Mouse (Mus musculus): Measurements from ENCODE around the gene Mon2. TPM values are rescaled to one million over a fixed set of nuclear protein-coding genes. Genes with fewer than 3 reads are reported as not detected.

Mon2 gene
- polyA plus RNA-seq, 1 experiment from 2014 or later, result 43.3 TPM

- Histone ChIP-seq H3K36me3 (replicated peaks; ENCODE audit: control insufficient read depth, insufficient read depth) (peaks cover 21% of the 10 kb centered on the region), H3K27ac (no peak overlapping the region), H3K4me1 (replicated peaks; ENCODE audit: control insufficient read depth, insufficient read depth, low read length) (peaks cover 11% of the 10 kb centered on the region), H3K27me3 (ENCODE audit: control insufficient read depth, insufficient read depth, low read length) (no peaks in the 10 kb centered on the region), H3K9me3 (ENCODE audit: control insufficient read depth, low read length) (no peaks in the 10 kb centered on the region), H3K4me3 (replicated peaks; ENCODE audit: low read length) (no peak overlapping the region), H3K4me2 (replicated peaks) (no peak overlapping the region), H3K9ac (no peak overlapping the region)
- ATAC-seq (ENCODE audit: low FRiP score), result no peak
- no peak for DNase-seq (ENCODE audit: low spot score)
- WGBS, result 93% methylated on average over 6 of the region's 6 CpGs
These were observed 85.7 kb downstream of the Mon2 start for GRCm38 (mm10) chr10:122990606-122991005.

DNA sequence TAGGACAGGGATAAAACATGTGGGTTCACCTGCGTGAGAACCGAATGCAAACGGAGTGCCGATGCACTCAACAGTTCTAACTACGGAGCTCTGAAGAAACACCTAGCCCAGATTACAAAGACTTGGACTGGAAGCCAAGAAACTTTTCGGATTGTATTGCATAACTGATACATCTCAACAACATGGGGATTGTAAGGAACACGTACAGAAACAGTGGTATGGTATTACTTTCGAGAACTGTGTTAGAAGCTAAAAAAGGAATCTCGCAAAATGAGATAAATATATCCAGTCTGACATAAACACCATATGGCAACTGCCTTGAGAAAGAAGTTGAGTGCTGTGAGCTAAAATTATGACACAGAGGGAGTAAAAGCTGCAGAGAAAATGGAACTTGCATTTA, 86.4 kb downstream of the Mon2 start:
- H3K4me1 ChIP-seq (replicated peaks; ENCODE audit: control insufficient read depth, insufficient read depth, low read length), result peaks cover 11% of the 10 kb centered on the region
- ATAC-seq (ENCODE audit: low FRiP score) (no peak), DNase-seq (ENCODE audit: low spot score) (no peak)
- H3K27ac ChIP-seq, result no peak overlapping the region
- H3K9ac ChIP-seq, result no peak overlapping the region
- peaks cover 14% of the 10 kb centered on the region for H3K36me3 ChIP-seq (replicated peaks; ENCODE audit: control insufficient read depth, insufficient read depth)
- no peak overlapping the region for H3K4me2 ChIP-seq (replicated peaks)
- H3K27me3 ChIP-seq (ENCODE audit: control insufficient read depth, insufficient read depth, low read length), result no peaks in the 10 kb centered on the region
- 97% methylated on average over 9 of the region's 9 CpGs for WGBS
- no peak overlapping the region for H3K4me3 ChIP-seq (replicated peaks; ENCODE audit: low read length)
- H3K9me3 ChIP-seq (ENCODE audit: control insufficient read depth, low read length), result no peaks in the 10 kb centered on the region

GRCm38 (mm10) chr10:122988372-122988771, 87.9 kb downstream of the Mon2 start:
- no peak for ATAC-seq (ENCODE audit: low FRiP score)
- H3K4me2 ChIP-seq (replicated peaks), result no peak overlapping the region

DNA sequence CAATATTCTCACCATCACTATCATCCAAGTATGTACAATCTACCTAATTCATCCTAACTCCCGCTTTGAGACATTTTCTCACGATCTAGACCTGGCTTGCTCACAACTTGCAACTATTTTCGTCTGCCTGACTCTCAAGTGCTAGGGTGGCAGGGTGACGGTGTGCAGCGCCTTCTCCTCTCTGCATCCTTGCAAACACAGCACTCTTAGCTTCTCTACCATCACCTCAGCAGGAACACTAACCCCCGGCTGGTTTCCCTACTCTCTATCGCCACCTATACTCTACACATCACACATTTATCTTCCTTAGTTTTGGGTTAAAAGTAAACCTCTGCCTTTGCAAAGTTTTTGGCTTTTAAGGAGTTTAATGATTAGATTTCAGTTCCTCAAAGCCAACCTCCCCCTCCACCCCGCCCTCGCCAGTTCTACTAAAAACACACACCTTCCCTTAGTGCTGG, 88.6 kb downstream of the Mon2 start:
- Histone ChIP-seq H3K9ac (peak overlapping the region; percentile 34; the same call in 1 of the 2 replicates), H3K27ac (no peak overlapping the region), H3K4me1 (replicated peaks; ENCODE audit: control insufficient read depth, insufficient read depth, low read length) (peaks cover 28% of the 10 kb centered on the region), H3K36me3 (replicated peaks; ENCODE audit: control insufficient read depth, insufficient read depth) (peaks cover 8% of the 10 kb centered on the region; the same call in 1 of the 2 replicates), H3K4me2 (replicated peaks) (peak overlapping the region; percentile 29; the same call in 1 of the 2 replicates), H3K9me3 (ENCODE audit: control insufficient read depth, low read length) (no peaks in the 10 kb centered on the region), H3K4me3 (replicated peaks; ENCODE audit: low read length) (no peak overlapping the region), H3K27me3 (ENCODE audit: control insufficient read depth, insufficient read depth, low read length) (no peaks in the 10 kb centered on the region)
- WGBS, result 29% methylated on average over 9 of the region's 9 CpGs
- no peak for ATAC-seq (ENCODE audit: low FRiP score)
- DNase-seq (ENCODE audit: low spot score), result peak; percentile 62

More at GRCm38 (mm10) chr10:122988372-122988771, 87.9 kb downstream of the Mon2 start:
- Histone ChIP-seq H3K4me1 (replicated peaks; ENCODE audit: control insufficient read depth, insufficient read depth, low read length) (peaks cover 21% of the 10 kb centered on the region), H3K27me3 (ENCODE audit: control insufficient read depth, insufficient read depth, low read length) (no peaks in the 10 kb centered on the region), H3K9me3 (ENCODE audit: control insufficient read depth, low read length) (no peaks in the 10 kb centered on the region), H3K4me3 (replicated peaks; ENCODE audit: low read length) (no peak overlapping the region), H3K9ac (no peak overlapping the region), H3K27ac (no peak overlapping the region), H3K36me3 (replicated peaks; ENCODE audit: control insufficient read depth, insufficient read depth) (peaks cover 8% of the 10 kb centered on the region)
- 86% methylated on average over 7 of the region's 7 CpGs for WGBS
- no peak for DNase-seq (ENCODE audit: low spot score)

DNA sequence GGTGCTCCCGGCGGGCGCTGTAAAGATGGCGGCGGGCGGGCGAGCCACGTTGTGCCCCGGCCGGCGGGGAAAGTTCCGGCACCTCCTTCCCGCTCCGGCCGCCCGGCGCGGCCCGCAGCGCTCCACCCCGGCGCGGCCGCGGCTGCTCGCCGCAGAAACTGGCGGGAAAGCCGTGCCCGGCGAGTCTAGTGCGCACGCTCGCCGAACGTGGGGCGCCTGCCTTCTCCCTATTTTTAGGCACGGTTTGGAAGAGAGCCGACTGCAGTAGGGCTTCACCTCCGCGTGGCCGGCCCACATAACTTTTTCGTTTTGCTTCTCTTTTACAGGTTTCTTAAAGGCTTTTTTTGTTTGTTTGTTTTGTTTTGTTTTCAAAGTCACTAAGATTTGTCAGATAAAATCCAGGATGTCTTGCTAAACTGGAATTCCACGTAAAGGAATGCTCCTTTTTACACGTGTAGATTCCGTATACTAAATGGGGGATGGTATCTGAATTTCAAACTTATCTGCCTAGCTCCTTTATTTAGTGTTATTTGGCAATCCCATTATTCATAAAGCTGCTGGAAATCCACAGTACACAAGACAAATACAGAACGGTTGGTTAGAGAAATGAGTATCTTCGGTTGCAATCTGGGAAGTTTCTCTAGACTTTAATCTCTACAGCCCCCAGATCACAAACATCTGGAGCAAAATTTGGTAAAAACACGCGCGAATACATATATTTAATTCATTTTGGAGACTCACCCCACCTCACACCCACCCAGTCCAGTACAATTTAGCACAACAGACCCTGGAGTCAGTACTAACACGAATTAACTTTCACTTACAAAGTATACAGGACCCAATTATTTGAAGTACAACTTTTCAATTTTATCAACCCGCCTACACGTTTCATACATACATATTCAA, 89.7 kb downstream of the Mon2 start:
- Histone ChIP-seq H3K27ac (peak overlapping the region; percentile 99), H3K9me3 (ENCODE audit: control insufficient read depth, low read length) (no peaks in the 10 kb centered on the region), H3K4me1 (replicated peaks; ENCODE audit: control insufficient read depth, insufficient read depth, low read length) (peaks cover 28% of the 10 kb centered on the region), H3K4me3 (replicated peaks; ENCODE audit: low read length) (peak overlapping the region; percentile 99), H3K36me3 (replicated peaks; ENCODE audit: control insufficient read depth, insufficient read depth) (peaks cover 8% of the 10 kb centered on the region; the same call in 1 of the 2 replicates), H3K4me2 (replicated peaks) (peak overlapping the region; percentile 66), H3K27me3 (ENCODE audit: control insufficient read depth, insufficient read depth, low read length) (no peaks in the 10 kb centered on the region), H3K9ac (peak overlapping the region; percentile 99)
- 11% methylated on average over 49 of the region's 54 CpGs for WGBS
- ATAC-seq (ENCODE audit: low FRiP score) (peak; percentile 79), DNase-seq (ENCODE audit: low spot score) (peak; percentile 61)

GRCm38 (mm10) chr10:122985515-122986319, 90.6 kb downstream of the Mon2 start:
- under 1% methylated on average over 54 of the region's 115 CpGs for WGBS
- H3K4me1 ChIP-seq (replicated peaks; ENCODE audit: control insufficient read depth, insufficient read depth, low read length), result peaks cover 28% of the 10 kb centered on the region

GRCm38 (mm10) chr10:122985252-122985514, 91.1 kb downstream of the Mon2 start:
- Histone ChIP-seq H3K27me3 (ENCODE audit: control insufficient read depth, insufficient read depth, low read length) (no peaks in the 10 kb centered on the region), H3K4me2 (replicated peaks) (peak overlapping the region; percentile 66), H3K9ac (peak overlapping the region; percentile 99), H3K9me3 (ENCODE audit: control insufficient read depth, low read length) (no peaks in the 10 kb centered on the region), H3K4me3 (replicated peaks; ENCODE audit: low read length) (peak overlapping the region; percentile 99), H3K27ac (peak overlapping the region; percentile 99), H3K4me1 (replicated peaks; ENCODE audit: control insufficient read depth, insufficient read depth, low read length) (peaks cover 28% of the 10 kb centered on the region), H3K36me3 (replicated peaks; ENCODE audit: control insufficient read depth, insufficient read depth) (peaks cover 12% of the 10 kb centered on the region; the same call in 1 of the 2 replicates)
- under 1% methylated on average over 37 of the region's 37 CpGs for WGBS
- DNase-seq (ENCODE audit: low spot score) (no peak), ATAC-seq (ENCODE audit: low FRiP score) (0 out of 2 replicates have a peak, but pooled peaks have one; percentile 1)

More at GRCm38 (mm10) chr10:122985515-122986319, 90.6 kb downstream of the Mon2 start:
- no peaks in the 10 kb centered on the region for H3K9me3 ChIP-seq (ENCODE audit: control insufficient read depth, low read length)
- peak overlapping the region; percentile 99 for H3K4me3 ChIP-seq (replicated peaks; ENCODE audit: low read length)
- H3K36me3 ChIP-seq (replicated peaks; ENCODE audit: control insufficient read depth, insufficient read depth), result peaks cover 9% of the 10 kb centered on the region; the same call in 1 of the 2 replicates
- H3K27me3 ChIP-seq (ENCODE audit: control insufficient read depth, insufficient read depth, low read length), result no peaks in the 10 kb centered on the region
- peak overlapping the region; percentile 66 for H3K4me2 ChIP-seq (replicated peaks)
- peak overlapping the region; percentile 99 for H3K9ac ChIP-seq
- DNase-seq (ENCODE audit: low spot score) (peak; percentile 80), ATAC-seq (ENCODE audit: low FRiP score) (peak; percentile 91)
- H3K27ac ChIP-seq, result peak overlapping the region; percentile 99

DNA sequence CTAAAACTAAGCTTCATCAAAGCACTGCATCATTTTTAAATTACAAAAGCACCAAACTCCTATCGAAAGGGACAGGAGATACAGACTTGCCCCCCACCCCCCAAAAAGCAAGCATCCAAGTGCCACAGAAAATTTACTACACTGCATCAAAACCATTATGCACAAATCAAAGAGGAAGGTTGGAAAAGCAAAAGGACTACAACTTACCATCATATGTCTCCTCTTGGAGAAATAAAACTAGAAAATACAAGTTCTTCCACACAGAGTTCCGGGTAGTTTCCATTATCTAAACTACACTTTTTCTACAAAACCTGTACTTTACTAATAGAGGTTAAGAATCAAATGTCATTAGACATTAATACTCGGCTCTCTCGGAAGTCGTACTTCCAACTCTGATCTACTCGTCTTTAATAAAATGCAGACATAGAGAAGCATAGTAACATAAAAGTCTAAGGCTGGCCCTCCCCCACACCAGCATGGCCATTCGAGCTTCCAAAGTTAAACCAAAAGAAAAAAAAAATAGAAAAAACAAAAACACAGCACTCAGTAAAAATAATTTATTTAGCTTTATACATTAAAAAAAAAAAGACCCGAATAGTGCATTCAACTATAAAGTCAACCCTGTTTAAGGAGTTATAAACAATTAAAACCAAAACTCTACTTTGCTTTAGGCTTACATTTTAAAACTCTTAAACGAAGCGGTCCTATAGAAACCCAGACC, 91.6 kb downstream of the Mon2 start:
- 2% methylated on average over 10 of the region's 10 CpGs for WGBS

More for the DNA sequence above, 91.6 kb downstream of the Mon2 start:
- ATAC-seq (ENCODE audit: low FRiP score) (no peak), DNase-seq (ENCODE audit: low spot score) (no peak)
- H3K4me1 ChIP-seq (replicated peaks; ENCODE audit: control insufficient read depth, insufficient read depth, low read length), result peaks cover 28% of the 10 kb centered on the region
- peak overlapping the region; percentile 99 for H3K9ac ChIP-seq
- peak overlapping the region; percentile 99 for H3K4me3 ChIP-seq (replicated peaks; ENCODE audit: low read length)
- H3K36me3 ChIP-seq (replicated peaks; ENCODE audit: control insufficient read depth, insufficient read depth), result peaks cover 14% of the 10 kb centered on the region; the same call in 1 of the 2 replicates
- H3K4me2 ChIP-seq (replicated peaks), result peak overlapping the region; percentile 66
- no peaks in the 10 kb centered on the region for H3K27me3 ChIP-seq (ENCODE audit: control insufficient read depth, insufficient read depth, low read length)
- peak overlapping the region; percentile 99 for H3K27ac ChIP-seq
- no peaks in the 10 kb centered on the region for H3K9me3 ChIP-seq (ENCODE audit: control insufficient read depth, low read length)

Measured in hindbrain, embryonic 14.5 days (tissue).